Mouse (Mus musculus) G1E-ER4 (cell line): ENCODE results near the gene Ankrd28. TPM values are rescaled to one million over a fixed set of nuclear protein-coding genes. Genes with fewer than 3 reads are reported as not detected.
A peak's percentile ranks its signal among the peaks of the same experiment; 100 is the strongest.

Experiments
- GATA1 ChIP-seq: IDR thresholded peaks from one replicate; pipeline ENCODE4 v1.8.0; 2012; ENCODE audit warnings: low read length, inconsistent platforms
- polyA plus RNA-seq: library from polyadenylated mRNA; stranded (reverse); fragments of >175 nt; gene quantifications from 2 replicates; pipeline ENCODE4 v1.2.3, GENCODE M21; 2012

Ankrd28 gene
- polyA plus RNA-seq, 1 experiment, result 3.4 TPM

DNA sequence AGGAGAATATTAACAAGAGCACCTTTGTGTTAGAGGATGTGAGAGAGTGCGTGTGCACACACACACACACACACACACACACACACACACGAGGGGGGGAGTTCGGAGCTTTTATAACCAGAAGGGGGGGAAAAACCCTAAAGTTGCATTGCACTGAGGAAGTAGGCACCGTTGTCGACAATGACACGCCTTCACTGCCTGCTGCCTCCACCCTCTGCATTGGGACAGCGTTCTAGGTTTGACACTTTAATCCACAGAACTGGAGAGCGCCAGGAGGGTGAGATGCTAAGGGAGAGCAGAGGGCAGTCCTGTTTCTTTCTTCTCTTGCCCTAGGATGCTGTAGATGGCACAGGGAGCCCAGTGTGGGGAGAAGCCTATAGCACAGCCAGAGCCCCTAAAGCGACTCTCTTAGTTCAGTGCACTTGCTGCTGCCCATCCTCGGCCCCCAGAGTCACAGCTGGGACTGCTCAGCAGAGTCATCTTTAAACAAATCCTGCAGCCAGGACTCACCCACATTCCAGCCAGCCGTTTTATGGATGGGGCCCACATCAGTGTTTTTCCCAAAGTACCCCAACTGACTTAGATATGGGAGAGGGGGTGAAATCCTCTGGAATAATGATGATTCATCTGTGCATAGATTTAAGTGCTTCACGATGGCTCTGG lies 165.4 kb downstream of the Ankrd28 start:
- no peak for TF ChIP-seq GATA1

DNA sequence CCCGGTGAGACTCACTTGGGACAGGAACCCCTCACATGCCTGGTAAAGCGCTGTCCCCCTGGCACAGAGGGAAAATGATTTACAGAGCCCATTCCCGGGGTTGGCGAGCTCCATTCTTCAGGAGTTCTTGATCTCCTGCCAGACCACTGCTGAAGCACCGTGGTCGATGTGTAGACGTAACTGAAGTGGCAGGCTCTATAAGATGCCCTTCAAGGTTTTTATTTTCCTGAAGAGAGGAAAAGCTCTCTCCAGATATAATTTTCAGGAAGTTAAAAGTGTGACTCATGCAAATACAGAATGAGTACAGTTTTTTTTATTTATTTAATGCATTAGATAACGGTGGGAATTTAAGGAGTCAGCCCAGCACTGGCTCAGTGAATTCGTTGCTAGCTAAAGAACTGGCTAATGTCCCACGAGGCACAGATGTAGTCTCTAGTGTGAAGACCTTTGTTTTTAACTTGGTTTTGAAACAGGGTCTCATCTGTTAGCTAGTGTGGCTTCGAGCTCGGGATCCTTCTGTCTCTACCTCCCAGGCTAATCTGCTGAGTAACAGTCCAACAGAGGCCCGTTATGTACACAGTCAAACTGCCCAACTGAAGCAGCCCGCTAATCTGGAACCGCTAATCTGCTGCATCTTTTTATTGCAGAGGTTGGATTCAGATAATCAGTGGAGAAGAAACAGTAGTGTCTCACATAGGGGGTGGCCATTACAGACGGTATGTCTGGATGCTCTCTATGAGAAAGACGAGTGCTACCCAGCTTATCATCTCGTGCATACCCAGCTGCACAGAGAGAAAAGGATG lies 166.2 kb downstream of the Ankrd28 start:
- TF ChIP-seq GATA1, result peak; percentile 51

DNA sequence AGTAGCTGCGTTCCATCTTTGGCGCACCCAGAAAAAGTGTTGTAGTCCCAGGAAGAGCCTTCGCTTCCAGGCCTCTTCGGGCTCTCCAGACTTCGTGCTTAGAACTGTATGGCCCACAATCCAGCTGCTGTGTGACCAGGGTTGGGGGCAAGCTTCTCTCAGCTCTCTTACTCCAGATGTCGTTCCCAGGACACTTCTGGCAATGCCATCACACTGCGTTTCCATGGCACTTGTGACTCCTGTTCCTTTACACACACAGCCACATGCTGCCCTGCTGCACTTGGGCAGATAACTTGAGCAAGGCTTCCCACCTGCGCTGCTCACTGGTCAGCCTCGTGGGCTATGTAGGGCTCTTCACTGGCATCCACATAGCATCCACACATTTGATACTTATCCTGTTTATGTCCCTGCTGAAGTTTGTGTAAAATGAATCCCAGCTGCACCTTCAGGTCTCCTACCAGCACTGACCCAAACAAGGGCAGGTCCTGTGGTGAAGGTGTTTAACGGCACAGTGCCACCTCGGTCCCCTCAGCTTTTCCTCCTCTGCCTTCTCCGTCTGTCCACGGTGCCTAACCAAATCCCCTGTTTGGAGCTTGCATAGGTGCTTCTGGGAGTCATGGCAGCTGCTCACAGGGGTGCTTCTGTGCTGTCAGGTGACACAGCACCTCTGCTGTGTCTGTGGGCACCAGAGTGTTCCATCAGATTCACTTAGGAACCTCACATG lies 166.9 kb downstream of the Ankrd28 start:
- no peak for TF ChIP-seq GATA1

DNA sequence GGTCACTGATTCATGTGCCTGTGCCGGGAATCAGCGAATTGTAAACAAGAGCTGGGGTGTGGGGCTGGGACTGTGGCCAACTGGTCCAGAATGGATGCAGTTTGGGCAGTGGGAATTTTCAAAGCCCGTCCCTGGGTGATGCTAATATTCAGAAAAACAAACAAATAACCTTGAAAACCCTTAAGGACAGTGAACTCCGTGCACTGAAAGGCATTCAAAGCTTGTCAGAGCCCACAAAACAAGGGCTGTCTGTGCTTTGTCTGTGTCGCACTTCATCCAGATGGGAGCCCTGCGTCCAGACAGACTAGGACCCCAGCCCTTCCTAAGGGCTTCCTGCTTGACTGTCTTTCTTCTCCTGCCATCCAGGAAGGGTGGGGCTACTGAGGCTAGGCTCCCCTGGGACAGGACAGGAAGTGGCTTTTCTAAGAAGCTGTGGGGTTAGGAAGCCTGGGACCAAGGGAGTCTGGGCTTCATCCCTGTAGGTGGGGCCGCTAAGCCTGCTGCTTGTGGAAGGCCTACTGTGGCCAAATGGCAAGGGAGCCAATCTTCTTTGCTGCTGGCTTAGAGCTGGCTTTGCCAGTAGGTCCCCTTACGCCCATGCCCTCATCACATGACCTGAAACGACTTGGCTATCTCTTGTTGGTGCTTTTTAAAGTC lies 167.8 kb downstream of the Ankrd28 start:
- no peak for TF ChIP-seq GATA1

DNA sequence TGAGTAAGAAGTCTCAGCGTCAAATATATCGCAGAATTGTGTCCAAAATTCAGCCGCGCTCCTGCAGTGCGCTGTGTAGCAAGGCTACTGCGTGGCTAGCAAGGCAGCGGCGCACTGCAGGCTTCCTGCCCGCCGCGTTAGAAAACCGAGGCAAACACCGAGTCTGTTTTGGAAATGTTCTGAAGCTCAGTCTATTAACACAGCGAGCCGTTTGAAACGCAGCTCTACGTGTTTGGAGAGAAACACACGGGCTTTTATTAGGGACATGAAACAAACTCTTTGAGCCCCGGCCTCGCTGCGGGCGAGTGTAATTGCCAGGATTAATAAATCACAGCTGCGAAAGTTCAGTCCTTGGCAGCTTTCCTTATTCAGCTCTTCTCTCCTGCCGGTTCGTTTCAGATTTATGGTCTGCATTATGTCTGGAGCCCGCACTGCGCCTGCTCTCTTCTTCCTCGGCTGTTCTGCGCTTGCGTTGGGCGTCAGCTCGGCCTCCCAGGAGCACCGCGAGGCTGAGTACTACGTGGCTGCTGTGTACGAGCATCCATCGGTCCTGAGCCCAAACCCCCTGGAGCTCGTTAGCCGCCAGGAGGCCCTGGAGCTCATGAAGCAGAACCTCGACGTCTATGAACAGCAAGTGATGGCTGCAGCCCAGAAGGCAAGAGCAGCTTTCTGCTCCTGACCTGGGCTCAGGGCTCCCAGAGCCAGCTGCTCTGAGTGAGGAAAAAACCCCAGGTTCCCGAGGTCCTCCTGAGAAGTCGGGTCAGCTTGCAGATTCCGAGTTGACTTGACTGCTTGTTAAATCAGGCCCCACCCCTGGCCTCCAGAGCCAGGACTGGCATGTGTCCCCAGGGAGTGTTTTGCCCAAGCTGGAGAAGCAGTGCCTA lies 168.5 kb downstream of the Ankrd28 start:
- TF ChIP-seq GATA1, result no peak

DNA sequence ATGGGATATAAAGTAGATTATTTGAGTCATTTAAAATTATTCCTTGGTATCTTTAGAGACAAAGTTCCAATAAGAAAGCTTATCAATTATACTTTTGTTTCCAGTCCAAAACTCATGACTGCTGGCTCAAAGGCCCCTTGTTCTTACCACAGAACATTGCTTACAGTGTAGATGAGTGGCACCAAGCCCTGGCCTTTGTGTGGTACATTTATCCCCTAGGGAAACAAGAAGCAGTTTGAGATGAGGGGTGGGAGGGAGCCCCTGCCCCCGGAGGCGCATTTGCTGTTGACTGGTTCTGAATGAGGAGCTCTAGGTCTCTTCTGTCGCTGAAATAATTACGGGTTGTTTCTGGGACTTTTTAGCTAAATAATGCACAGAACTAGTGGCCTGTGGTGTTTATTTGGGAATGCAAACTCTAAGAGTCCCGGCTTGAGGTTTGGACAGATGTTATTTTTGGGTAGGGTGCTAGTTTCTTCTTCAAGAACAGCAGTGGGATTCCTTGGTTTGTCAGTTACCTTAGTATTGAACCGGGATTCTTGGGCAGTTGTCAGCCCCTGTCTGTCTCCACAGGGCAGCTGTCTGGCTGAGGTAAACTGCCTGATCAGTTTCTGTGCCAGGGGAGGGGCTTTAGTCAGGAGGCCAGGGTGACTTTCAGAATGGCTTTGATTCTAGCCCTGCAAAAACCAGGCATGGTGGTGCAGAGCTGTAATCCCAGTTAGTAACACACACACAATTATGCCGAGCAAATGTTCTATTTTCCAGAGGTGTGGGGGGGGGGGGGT lies 169.9 kb downstream of the Ankrd28 start:
- TF ChIP-seq GATA1, result no peak

DNA sequence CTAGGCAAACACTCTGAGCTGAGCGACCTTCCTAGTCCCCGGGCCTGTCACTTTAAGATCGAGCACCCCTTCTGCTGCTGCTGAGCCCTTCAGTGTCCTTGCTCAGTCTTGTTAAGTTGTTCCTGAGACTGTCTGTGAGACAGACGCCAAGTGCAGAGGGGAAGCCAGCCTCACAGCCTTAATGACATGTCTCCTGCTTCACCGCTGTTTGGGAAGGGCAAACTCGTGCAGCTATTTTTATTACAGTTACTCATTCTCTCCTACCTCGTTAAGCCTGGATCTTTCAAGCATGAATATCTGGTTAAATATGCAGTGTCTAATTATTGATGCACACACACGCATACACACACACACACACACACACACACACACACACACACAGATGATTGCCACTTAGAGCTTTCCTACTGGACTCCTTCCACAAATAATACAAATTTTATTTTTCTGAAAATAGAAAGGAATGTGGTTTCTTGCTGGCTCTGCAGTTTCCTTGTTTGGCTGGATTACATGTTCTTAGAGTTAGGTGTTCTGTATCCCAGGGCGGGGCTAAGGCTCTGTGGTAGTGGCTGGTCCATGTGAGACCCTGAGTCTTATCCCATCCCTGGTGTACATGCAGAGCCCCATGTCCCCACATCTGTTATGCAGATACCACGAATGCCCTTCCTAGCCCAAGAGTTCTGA lies 170.8 kb downstream of the Ankrd28 start:
- no peak for TF ChIP-seq GATA1

DNA sequence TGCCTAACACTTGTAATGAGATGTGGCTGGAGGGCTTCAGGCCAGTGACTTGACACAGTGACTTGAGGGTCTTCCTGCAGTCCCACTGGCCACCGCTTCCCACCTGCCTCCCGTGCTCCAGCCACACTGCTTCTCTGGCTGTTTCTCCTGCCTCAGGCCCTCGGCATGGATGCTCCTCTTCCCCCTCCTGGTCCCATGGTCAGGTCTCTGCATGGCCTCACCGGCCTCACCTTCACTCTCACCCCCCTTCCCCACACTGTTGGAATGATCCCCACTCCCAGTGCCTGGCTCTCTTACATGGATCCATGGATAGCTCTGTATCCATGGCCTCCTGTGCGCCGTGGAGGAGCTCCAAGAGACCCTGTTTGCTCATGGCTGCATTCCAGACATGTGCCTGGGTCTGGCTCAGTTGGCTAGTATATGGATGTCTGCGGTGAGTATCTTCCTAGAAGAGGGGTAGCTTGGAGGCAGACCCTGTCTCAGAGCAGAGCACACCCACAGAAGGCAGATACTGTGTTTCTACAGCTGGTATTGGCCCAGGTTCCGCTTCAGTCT lies 172.2 kb downstream of the Ankrd28 start:
- no peak for TF ChIP-seq GATA1

DNA sequence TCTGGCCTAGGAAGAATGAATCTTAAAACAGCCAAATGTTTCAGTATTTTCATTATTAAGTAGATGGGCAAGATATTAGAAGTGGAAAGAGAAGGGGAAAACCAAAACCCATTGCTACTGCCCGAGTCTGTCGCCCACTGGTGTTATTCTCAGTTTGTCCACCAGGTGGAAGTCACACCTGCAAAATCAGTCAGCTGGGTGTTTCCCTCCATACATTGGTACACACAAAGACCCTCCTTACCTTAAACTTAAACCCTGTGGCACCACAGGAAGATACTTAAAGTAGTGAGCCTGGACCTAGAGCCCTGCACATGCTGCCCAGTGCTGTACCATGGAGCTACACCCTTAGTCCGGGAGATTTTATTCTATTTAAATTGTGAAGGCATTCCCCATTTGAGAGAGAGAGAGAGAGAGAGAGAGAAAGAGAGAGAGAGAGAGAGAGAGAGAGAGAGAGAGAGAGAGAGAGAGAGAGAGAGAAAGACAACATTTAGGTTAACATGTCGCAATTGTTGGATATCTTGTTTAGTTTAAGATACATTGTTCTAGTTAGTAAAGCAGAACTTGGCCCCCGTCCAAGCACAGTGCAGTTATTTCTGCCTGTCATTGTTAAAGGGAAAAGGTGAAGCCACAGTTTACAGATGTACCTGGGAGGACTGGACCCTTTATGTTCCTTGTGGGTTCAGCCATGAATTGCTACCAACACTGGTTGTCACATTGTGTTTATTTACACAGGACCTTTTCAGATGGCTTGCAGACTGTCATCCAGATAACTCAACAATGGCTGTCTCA lies 173.4 kb downstream of the Ankrd28 start:
- no peak for TF ChIP-seq GATA1

DNA sequence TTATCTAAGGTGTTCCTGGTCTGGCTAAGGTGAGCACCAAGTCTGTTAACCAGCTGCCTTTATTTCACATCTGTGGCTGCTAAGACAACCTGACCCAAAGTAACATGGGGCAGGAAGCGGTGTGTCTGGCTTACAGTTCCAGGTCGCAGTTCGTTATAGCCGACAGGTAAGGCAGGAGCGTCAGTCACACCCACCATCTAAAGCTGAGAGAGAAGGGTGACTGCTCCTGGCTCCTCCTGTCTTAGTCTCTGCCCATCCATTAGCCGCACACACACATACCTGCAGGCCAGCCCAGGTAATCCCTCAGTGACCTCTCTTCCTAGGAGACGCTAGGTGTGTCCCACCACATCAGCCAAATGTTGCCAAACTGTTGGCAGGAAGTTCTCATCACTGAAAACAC lies 174.1 kb downstream of the Ankrd28 start:
- TF ChIP-seq GATA1, result no peak

DNA sequence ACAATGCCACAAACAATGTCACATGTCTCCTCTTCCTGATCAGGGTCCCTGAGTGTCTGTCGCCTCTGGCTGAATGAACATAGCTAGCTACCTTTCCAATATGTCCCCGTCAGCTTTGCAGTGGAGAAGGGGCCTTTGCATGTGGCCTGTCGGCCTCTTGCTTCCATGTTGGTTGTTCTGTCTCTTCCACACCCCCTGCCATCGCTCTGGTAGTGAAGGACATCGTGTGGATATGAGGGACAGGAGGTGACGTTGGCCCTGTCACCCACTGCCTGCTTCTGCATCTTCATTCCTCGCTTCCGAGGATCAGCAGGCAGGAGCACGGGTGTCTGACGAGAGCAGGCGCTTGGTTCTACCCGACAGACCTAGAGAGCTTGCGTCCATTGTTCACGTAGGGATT lies 175.0 kb downstream of the Ankrd28 start:
- no peak for TF ChIP-seq GATA1

DNA sequence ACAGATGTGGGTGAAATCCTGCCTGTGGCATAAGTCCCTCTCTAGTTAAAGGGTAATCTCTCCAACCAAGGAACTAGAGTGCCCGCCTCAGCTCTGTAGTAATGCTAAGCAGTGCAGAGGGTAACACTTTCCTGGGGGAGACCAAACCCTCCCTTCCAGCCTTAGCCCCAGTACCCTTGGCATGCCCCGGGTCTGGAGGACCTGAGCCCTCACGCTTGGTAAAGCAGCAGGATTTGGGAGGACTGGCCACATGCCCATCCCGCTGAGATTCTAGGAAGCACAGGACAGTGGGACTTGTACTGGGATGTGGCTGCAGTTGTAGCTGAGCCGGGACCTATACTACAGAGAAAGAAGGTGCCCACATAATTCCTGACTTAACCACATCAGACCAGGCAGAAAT lies 175.6 kb downstream of the Ankrd28 start:
- TF ChIP-seq GATA1, result no peak
